Mouse (Mus musculus): ENCODE measurements around the gene Gm49391.
"Not testable (repeated sequence)": the region's sequence is repeated elsewhere in the genome, so short reads cannot be mapped to it uniquely, and the experiment has no call there.

DNA sequence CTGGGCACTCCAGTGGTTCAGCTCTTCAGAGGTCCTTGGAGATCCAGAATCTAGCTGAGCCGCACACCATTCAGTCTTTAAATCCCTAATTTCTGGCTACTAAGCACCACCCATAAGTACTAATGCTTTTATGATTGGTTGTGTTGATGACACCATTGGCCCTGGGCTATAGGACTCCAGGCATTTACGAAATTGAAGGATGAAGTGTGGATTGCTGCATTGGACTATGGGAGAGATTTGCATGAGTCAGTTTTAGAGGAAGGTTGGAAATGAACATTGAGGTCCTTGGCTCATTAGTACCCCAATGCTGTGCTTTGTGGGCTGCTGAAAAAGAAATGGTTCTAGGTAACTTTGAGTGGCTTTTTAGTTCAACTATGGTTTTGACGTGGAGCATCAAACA lies 5.5 kb upstream of the Gm49391 start, which contains the start of gene Tpbpa:
- not testable (repeated sequence) for TF ChIP-seq POLR2A (IDR thresholded peaks at IDR 0.05; ENCODE audit: borderline replicate concordance, insufficient read depth, low read length); CTCF (IDR thresholded peaks at IDR 0.05; ENCODE audit: borderline replicate concordance, insufficient read depth, low read depth, low read length)
